Mouse (Mus musculus) spleen, adult 2 months (tissue): Measurements from ENCODE around the gene Slc17a5.

ENCODE experiments used
- CTCF ChIP-seq: fragments of 200-500 bp; IDR thresholded peaks from 2 replicates; pipeline ENCODE4 v1.5.1; 2011; ENCODE audit warnings: mild to moderate bottlenecking, inconsistent platforms; ENCODE audit not compliant: insufficient read depth, insufficient read length, insufficient replicate concordance; ENCODE audit errors: extremely low read depth
- POLR2A ChIP-seq: fragments of 200-500 bp; IDR thresholded peaks from 2 replicates; pipeline ENCODE4 v1.6.1; 2011; ENCODE audit warnings: low read depth, low read length, inconsistent platforms

DNA sequence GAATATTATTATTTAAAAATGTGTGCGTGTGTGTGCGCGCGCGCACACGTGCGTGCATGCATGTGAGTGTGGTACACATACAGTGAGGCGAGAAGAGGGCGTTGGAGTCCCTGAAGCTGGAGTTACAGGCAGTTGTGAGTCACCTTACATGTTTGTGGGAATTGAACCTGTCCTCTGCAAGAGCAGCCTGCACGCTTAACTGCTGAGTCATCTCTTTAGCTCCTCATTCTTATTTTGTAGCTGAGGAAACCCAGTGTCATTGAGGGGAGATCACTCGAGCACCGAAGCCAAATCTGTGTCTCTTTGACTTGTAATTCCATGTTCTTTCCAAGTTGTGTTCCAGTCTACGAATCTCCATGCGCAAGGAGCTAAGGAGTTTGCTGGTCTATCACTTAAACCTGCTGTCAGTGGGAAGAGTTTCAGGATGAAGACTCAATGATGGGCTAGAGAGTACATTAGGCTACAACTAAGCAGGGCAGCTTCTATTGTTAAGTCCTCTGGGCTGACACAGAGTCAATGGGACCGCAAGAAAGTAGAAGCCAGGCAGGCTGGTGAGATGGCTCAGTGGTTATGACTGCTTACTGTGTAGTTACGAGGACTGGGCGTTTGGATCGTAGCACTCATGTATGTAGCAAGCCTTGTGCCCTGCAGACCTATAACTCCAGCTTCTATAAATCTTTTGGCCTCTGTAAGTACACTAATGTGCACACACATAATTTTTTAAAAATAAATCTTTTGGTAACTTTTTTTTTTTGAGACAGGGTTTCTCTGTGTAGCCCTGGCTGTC lies 8.1 kb upstream of the Slc17a5 start:
- TF ChIP-seq POLR2A (no peak), CTCF (no peak)
